Mouse (Mus musculus): ENCODE results near the gene Bbs12. TPM values are rescaled to one million over a fixed set of nuclear protein-coding genes. Genes with fewer than 3 reads are reported as not detected.

The Bbs12 gene
- polyA plus RNA-seq, 1 experiment from 2014 or later = 5.8 TPM

DNA sequence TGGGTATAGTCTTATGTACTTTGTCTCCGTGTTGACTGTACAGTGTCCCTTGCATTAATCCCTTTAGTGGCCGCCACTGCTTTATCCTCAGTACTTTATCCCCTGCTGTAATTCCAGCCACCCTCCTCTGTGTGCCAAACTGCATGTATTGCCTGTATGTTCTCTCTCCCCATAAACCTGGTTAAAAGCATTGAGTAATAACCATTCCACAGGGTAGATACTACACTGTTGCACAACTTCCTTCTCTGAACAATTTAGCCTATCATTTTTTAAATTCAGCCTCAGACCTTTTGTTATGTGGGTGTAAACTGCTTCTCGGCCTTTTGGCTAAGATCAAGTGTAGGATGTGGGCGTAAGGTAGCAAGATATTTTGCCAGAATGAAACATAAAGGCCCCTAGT lies 52.8 kb downstream of the Bbs12 start:
- H3K4me2 ChIP-seq (ENCODE audit: low read length) = no peak overlapping the region
- H3K27ac ChIP-seq (ENCODE audit: low read length) = no peak overlapping the region
- 82% methylated on average over 4 of the region's 4 CpGs for WGBS
- no peaks in the 10 kb centered on the region for H3K4me1 ChIP-seq (replicated peaks; ENCODE audit: control insufficient read depth, insufficient read depth, low read length)
- H3K27me3 ChIP-seq (replicated peaks; ENCODE audit: control insufficient read depth, insufficient read depth, low read length) = no peaks in the 10 kb centered on the region
- ATAC-seq = no peak
- H3K9me3 ChIP-seq (ENCODE audit: control insufficient read depth, low read length) = no peaks in the 10 kb centered on the region
- no peaks in the 10 kb centered on the region for H3K36me3 ChIP-seq (ENCODE audit: control insufficient read depth, insufficient read depth)
- H3K4me3 ChIP-seq (replicated peaks; ENCODE audit: low read length) = no peak overlapping the region
- no peak overlapping the region for H3K9ac ChIP-seq (replicated peaks; ENCODE audit: low read depth, low read length)

DNA sequence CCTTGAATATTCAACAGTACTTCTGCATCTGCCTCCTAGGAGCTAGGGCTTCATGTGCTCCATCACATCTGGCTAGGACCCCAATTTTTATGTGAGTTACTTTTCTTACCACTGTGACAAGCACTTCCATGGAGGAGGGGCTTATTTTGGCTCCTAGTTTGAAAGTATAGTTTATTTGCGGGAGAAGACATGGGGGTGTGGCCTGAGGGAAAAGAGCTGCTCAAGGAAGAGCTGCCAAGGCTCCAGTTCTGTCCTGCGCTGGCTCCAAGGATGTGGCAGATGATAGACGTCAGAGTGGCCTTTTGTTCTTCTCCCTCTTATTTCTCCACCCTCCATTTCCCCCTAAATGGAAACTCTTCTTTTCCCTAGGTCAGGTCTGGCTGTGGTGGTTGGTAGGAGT lies 53.6 kb downstream of the Bbs12 start:
- Histone ChIP-seq H3K36me3 (ENCODE audit: control insufficient read depth, insufficient read depth) (no peaks in the 10 kb centered on the region), H3K27ac (ENCODE audit: low read length) (no peak overlapping the region), H3K27me3 (replicated peaks; ENCODE audit: control insufficient read depth, insufficient read depth, low read length) (no peaks in the 10 kb centered on the region), H3K4me3 (replicated peaks; ENCODE audit: low read length) (no peak overlapping the region), H3K9me3 (ENCODE audit: control insufficient read depth, low read length) (no peaks in the 10 kb centered on the region), H3K9ac (replicated peaks; ENCODE audit: low read depth, low read length) (no peak overlapping the region), H3K4me2 (ENCODE audit: low read length) (no peak overlapping the region), H3K4me1 (replicated peaks; ENCODE audit: control insufficient read depth, insufficient read depth, low read length) (no peaks in the 10 kb centered on the region)
- no peak for ATAC-seq
- WGBS = 44% methylated on average over 3 of the region's 3 CpGs

DNA sequence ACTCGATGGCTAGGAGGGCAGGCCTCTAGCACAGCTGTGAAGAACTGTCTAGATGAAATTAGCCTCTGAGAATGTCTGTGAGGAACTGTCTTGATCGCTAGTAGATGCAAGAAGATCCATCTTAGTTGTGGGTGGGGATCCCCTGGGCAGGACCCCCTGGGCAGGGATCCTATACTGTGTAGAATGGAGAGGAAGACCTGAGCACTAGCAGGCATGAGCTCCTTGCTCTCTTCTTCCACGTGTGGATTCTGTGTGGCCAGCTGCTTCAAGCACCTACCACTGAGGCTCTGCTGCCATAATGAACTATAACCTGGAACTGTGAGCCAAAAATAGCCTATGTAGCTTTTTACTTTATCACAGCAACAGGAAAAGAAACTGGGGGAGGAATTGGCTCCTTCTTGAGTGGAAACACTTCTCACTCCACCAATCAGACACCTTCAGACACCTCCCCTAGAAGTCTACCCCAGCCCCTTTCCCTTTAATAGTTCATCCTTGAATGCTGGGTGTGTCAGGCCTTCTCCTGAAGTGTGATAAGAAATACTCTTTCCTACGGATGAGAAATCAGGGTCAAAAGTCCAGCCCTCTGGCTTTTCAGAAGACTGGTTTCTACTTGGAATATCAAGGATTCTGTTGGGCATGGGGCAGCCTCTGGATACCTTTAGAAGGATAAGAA lies 54.2 kb downstream of the Bbs12 start:
- 73% methylated on average over 4 of the region's 4 CpGs for WGBS
- ATAC-seq = no peak

DNA sequence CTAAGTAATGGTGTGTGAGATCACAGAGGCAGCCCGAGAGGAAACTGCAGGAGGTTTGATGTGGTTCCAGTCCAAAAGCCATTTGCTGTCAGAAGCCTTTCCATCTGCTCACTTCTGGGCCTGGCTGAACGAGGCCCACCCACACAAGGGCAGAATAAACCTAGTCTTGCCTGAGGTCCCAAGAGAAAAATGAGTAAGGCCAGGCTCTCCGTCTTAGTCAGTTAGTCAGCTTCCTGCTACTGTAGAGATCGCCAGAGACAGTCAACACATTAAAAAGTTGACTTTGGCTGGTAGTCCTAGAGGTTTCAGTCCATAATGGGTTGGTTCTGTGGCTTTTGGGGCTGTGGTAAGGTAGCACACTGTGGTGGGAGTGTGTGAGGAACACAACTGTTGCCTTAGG lies 58.1 kb downstream of the Bbs12 start:
- H3K27ac ChIP-seq (ENCODE audit: low read length) = no peak overlapping the region
- no peak for ATAC-seq

More for the DNA sequence above, 54.2 kb downstream of the Bbs12 start:
- no peaks in the 10 kb centered on the region for H3K36me3 ChIP-seq (ENCODE audit: control insufficient read depth, insufficient read depth)
- no peaks in the 10 kb centered on the region for H3K27me3 ChIP-seq (replicated peaks; ENCODE audit: control insufficient read depth, insufficient read depth, low read length)
- H3K4me3 ChIP-seq (replicated peaks; ENCODE audit: low read length) = no peak overlapping the region
- no peak overlapping the region for H3K9ac ChIP-seq (replicated peaks; ENCODE audit: low read depth, low read length)
- no peak overlapping the region for H3K4me2 ChIP-seq (ENCODE audit: low read length)
- H3K27ac ChIP-seq (ENCODE audit: low read length) = no peak overlapping the region
- no peaks in the 10 kb centered on the region for H3K4me1 ChIP-seq (replicated peaks; ENCODE audit: control insufficient read depth, insufficient read depth, low read length)
- H3K9me3 ChIP-seq (ENCODE audit: control insufficient read depth, low read length) = no peaks in the 10 kb centered on the region

More for the DNA sequence above, 58.1 kb downstream of the Bbs12 start:
- no peak overlapping the region for H3K4me3 ChIP-seq (replicated peaks; ENCODE audit: low read length)
- no peaks in the 10 kb centered on the region for H3K36me3 ChIP-seq (ENCODE audit: control insufficient read depth, insufficient read depth)
- WGBS = 76% methylated on average over 4 of the region's 4 CpGs
- no peaks in the 10 kb centered on the region for H3K4me1 ChIP-seq (replicated peaks; ENCODE audit: control insufficient read depth, insufficient read depth, low read length)
- no peak overlapping the region for H3K4me2 ChIP-seq (ENCODE audit: low read length)
- no peaks in the 10 kb centered on the region for H3K27me3 ChIP-seq (replicated peaks; ENCODE audit: control insufficient read depth, insufficient read depth, low read length)
- H3K9ac ChIP-seq (replicated peaks; ENCODE audit: low read depth, low read length) = no peak overlapping the region
- no peaks in the 10 kb centered on the region for H3K9me3 ChIP-seq (ENCODE audit: control insufficient read depth, low read length)

Other genes with a start within 250 kb of the Bbs12 start
- gene Adad1, start 249.0 kb upstream of the Bbs12 start, polyA plus RNA-seq (2015; fragmentation: Nextera tagmentation; extraction: Ambion mirVana) = 0.47 TPM in 1 of 2 replicates, not detected in the other
- 0.39 TPM in 2 replicates for gene Il2, start 186.6 kb upstream of the Bbs12 start, polyA plus RNA-seq (2015; fragmentation: Nextera tagmentation; extraction: Ambion mirVana)
- gene Il21, start 79.9 kb upstream of the Bbs12 start, polyA plus RNA-seq (2015; fragmentation: Nextera tagmentation; extraction: Ambion mirVana) = not detected in 2 replicates
- gene Cetn4, start 154 bp downstream of the Bbs12 start, polyA plus RNA-seq (2015; fragmentation: Nextera tagmentation; extraction: Ambion mirVana) = 1.8 and 2.8 TPM in 2 replicates
- gene Fgf2, start 35.8 kb downstream of the Bbs12 start, polyA plus RNA-seq (2015; fragmentation: Nextera tagmentation; extraction: Ambion mirVana) = 0.39 and 0.41 TPM in 2 replicates
- 36.5 and 37.6 TPM in 2 replicates for gene Spata5, start 107.3 kb downstream of the Bbs12 start, polyA plus RNA-seq (2015; fragmentation: Nextera tagmentation; extraction: Ambion mirVana)
- gene Nudt6, start 107.7 kb downstream of the Bbs12 start, polyA plus RNA-seq (2015; fragmentation: Nextera tagmentation; extraction: Ambion mirVana) = 5.0 and 6.6 TPM in 2 replicates